Mouse (Mus musculus) cerebellum, adult 2 months (tissue): ENCODE data around the gene Inka1. TPM values are rescaled to one million over a fixed set of nuclear protein-coding genes. Genes with fewer than 3 reads are reported as not detected.

Source experiments
- DNase-seq, 2 experiments: peaks; one replicate each; pipeline ENCODE4 v3.0.0; 2021
- H3K27ac ChIP-seq: fragments of 200-500 bp; 2 replicates; pipeline ENCODE4 v1.5.1; 2012; ENCODE audit warnings: low read length, control low read depth, inconsistent platforms; ENCODE audit not compliant: insufficient read depth
- H3K27me3 ChIP-seq: fragments of 200-500 bp; 2 replicates; pipeline ENCODE4 v1.6.1; 2012; ENCODE audit warnings: inconsistent platforms, mild to moderate bottlenecking, low read length, moderate library complexity; ENCODE audit not compliant: control insufficient read depth, insufficient read depth
- H3K4me1 ChIP-seq: fragments of 200-500 bp; 2 replicates; pipeline ENCODE4 v1.6.1; 2011; ENCODE audit warnings: low read length; ENCODE audit not compliant: control insufficient read depth, insufficient read depth
- H3K4me3 ChIP-seq: fragments of 200-500 bp; replicated peaks from 2 replicates; pipeline ENCODE3; 2011; ENCODE audit warnings: mild to moderate bottlenecking, low read depth, low read length, control low read depth; ENCODE audit not compliant: insufficient read depth
- CTCF ChIP-seq: fragments of 200-500 bp; IDR thresholded peaks from 2 replicates; pipeline ENCODE4 v1.5.1; 2011; ENCODE audit warnings: low read depth, mild to moderate bottlenecking, control low read depth, low read length, moderate library complexity, borderline replicate concordance; ENCODE audit not compliant: insufficient read depth
- POLR2A ChIP-seq: fragments of 200-500 bp; IDR thresholded peaks from 2 replicates; pipeline ENCODE4 v1.6.1; 2011; ENCODE audit warnings: low read length, control low read depth, borderline replicate concordance; ENCODE audit not compliant: insufficient read depth
- WGBS: fragments of 180-500 bp; shearing (Covaris S2); methylation state at CpG from one replicate; pipeline ENCODE4 v1.1.7; 2018; 5-methylcytosine and 5-hydroxymethylcytosine counted together
- polyA plus RNA-seq: library from polyadenylated mRNA; depleted of rRNA; stranded (reverse); fragments of >200 nt; gene quantifications from 2 replicates; pipeline ENCODE4 v1.2.3, GENCODE M21; 2012

Gene Inka1
- polyA plus RNA-seq, 1 experiment: 5.7 TPM

- no peaks in the 10 kb centered on the region for H3K4me1 ChIP-seq
- 95% methylated on average over 7 of the region's 7 CpGs for WGBS
- no peak for TF ChIP-seq CTCF
- no peak for TF ChIP-seq POLR2A
- no peak overlapping the region for H3K4me3 ChIP-seq
- no peaks in the 10 kb centered on the region for H3K27me3 ChIP-seq
- DNase-seq: no peak
- H3K27ac ChIP-seq: no peak overlapping the region
Observed at GRCm38 (mm10) chr9:107968531-107968930, 17.1 kb downstream of the Inka1 start.

- TF ChIP-seq CTCF: no peak
- no peak for TF ChIP-seq POLR2A
- H3K27ac ChIP-seq: no peak overlapping the region
- H3K27me3 ChIP-seq: no peaks in the 10 kb centered on the region
- H3K4me3 ChIP-seq: no peak overlapping the region
- WGBS: 84% methylated on average over 6 of the region's 6 CpGs
- H3K4me1 ChIP-seq: no peaks in the 10 kb centered on the region
- DNase-seq: no peak
Observed at GRCm38 (mm10) chr9:107967437-107967836, 18.2 kb downstream of the Inka1 start.

GRCm38 (mm10) chr9:107966676-107967075, 19.0 kb downstream of the Inka1 start:
- DNase-seq: no peak
- 94% methylated on average over 10 of the region's 10 CpGs for WGBS
- Histone ChIP-seq H3K27me3 (no peaks in the 10 kb centered on the region), H3K27ac (no peak overlapping the region), H3K4me3 (no peak overlapping the region), H3K4me1 (no peaks in the 10 kb centered on the region)
- TF ChIP-seq POLR2A: no peak

- no peaks in the 10 kb centered on the region for H3K4me1 ChIP-seq
- H3K4me3 ChIP-seq: no peak overlapping the region
- H3K27me3 ChIP-seq: no peaks in the 10 kb centered on the region
- WGBS: 89% methylated on average over 9 of the region's 9 CpGs
- DNase-seq: no peak
- H3K27ac ChIP-seq: no peak overlapping the region
- TF ChIP-seq POLR2A (no peak), CTCF (no peak)
Observed at GRCm38 (mm10) chr9:107964681-107965080, 21.0 kb downstream of the Inka1 start.

- Histone ChIP-seq H3K4me1 (no peaks in the 10 kb centered on the region), H3K4me3 (no peak overlapping the region), H3K27ac (no peak overlapping the region), H3K27me3 (no peaks in the 10 kb centered on the region)
- WGBS: 20% methylated on average over 5 of the region's 5 CpGs
- peak; percentile 97 for TF ChIP-seq CTCF
- no peak for TF ChIP-seq POLR2A
- peak; percentile 78 to 79 for DNase-seq
Observed at GRCm38 (mm10) chr9:107963700-107964099, 22.0 kb downstream of the Inka1 start.

GRCm38 (mm10) chr9:107962916-107963315, 22.8 kb downstream of the Inka1 start:
- no peak for DNase-seq
- Histone ChIP-seq H3K27me3 (no peaks in the 10 kb centered on the region), H3K4me1 (no peaks in the 10 kb centered on the region), H3K4me3 (no peak overlapping the region), H3K27ac (no peak overlapping the region)
- TF ChIP-seq CTCF (no peak), POLR2A (no peak)
- WGBS: 93% methylated on average over 9 of the region's 9 CpGs

- Histone ChIP-seq H3K4me3 (no peak overlapping the region), H3K27me3 (no peaks in the 10 kb centered on the region), H3K27ac (no peak overlapping the region), H3K4me1 (no peaks in the 10 kb centered on the region)
- no peak for TF ChIP-seq CTCF
- no peak for TF ChIP-seq POLR2A
- DNase-seq: no peak
- 40% methylated on average over 5 of the region's 5 CpGs for WGBS
Observed at GRCm38 (mm10) chr9:107961881-107962280, 23.8 kb downstream of the Inka1 start.

GRCm38 (mm10) chr9:107961351-107961762, 24.3 kb downstream of the Inka1 start:
- no peak for DNase-seq
- 76% methylated on average over 10 of the region's 10 CpGs for WGBS
- Histone ChIP-seq H3K4me3 (no peak overlapping the region), H3K27me3 (no peaks in the 10 kb centered on the region), H3K4me1 (no peaks in the 10 kb centered on the region), H3K27ac (no peak overlapping the region)
- TF ChIP-seq CTCF (no peak), POLR2A (no peak)
